Mouse (Mus musculus) midbrain, embryonic 13.5 days (tissue): ENCODE measurements at regions not wholly inside any gene's neighbourhood (a gene's known extent, or its start where the extent isn't known, plus 50 kb on each side); places are given as distances from the start of the nearest gene placed in this dataset.
"Not testable (repeated sequence)": the region's sequence is repeated elsewhere in the genome, so short reads cannot be mapped to it uniquely, and the experiment has no call there.

Experiments used
- ATAC-seq: fragments of 200-750 bp; cut with Nextera tagmentation; 2 replicates; pipeline ENCODE4 v1.8.0; 2017; ENCODE audit warnings: mild to moderate bottlenecking, moderate TSS enrichment, moderate library complexity
- H3K27ac ChIP-seq: fragments of 300-500 bp; sonication (generic); 2 replicates; pipeline ENCODE4 v1.5.1; 2015; ENCODE audit warnings: inconsistent platforms, mild to moderate bottlenecking, moderate library complexity
- H3K27me3 ChIP-seq: fragments of 300-500 bp; sonication (generic); 2 replicates; pipeline ENCODE4 v1.6.1; 2015; ENCODE audit warnings: mild to moderate bottlenecking, inconsistent platforms
- H3K36me3 ChIP-seq: fragments of 300-500 bp; sonication (generic); 2 replicates; pipeline ENCODE4 v1.6.1; 2015; ENCODE audit warnings: mild to moderate bottlenecking, inconsistent platforms
- H3K4me1 ChIP-seq: fragments of 300-500 bp; sonication (generic); replicated peaks from 2 replicates; pipeline ENCODE4 v1.6.1; 2015; ENCODE audit warnings: inconsistent platforms
- H3K4me2 ChIP-seq: fragments of 300-500 bp; sonication (generic); replicated peaks from 2 replicates; pipeline ENCODE4 v1.6.1; 2015; ENCODE audit warnings: moderate library complexity, mild to moderate bottlenecking, inconsistent platforms
- H3K4me3 ChIP-seq: fragments of 300-500 bp; sonication (generic); replicated peaks from 2 replicates; pipeline ENCODE4 v1.5.1; 2015; ENCODE audit warnings: mild to moderate bottlenecking, inconsistent platforms
- H3K9ac ChIP-seq: fragments of 300-500 bp; sonication (generic); replicated peaks from 2 replicates; pipeline ENCODE4 v1.6.1; 2015; ENCODE audit warnings: mild to moderate bottlenecking, inconsistent platforms
- H3K9me3 ChIP-seq: fragments of 300-500 bp; sonication (generic); 2 replicates; pipeline ENCODE4 v1.6.1; 2016; ENCODE audit warnings: mild to moderate bottlenecking, inconsistent platforms
- WGBS: fragments of 180-500 bp; shearing (Covaris S2); methylation state at CpG from one replicate; pipeline ENCODE4 v1.1.7; 2015; 5-methylcytosine and 5-hydroxymethylcytosine counted together

- H3K9ac ChIP-seq, H3K4me1 ChIP-seq, H3K4me2 ChIP-seq, H3K36me3 ChIP-seq, H3K9me3 ChIP-seq, H3K4me3 ChIP-seq, H3K27me3 ChIP-seq: not testable (repeated sequence)
- WGBS, result 24% methylated on average over 6 of the region's 6 CpGs
- peak overlapping the region; percentile 47 for H3K27ac ChIP-seq
- peak; percentile 85 for ATAC-seq
Observed at GRCm38 (mm10) chr12:67620137-67620910, 398.0 kb upstream of the Mdga2 start.

GRCm38 (mm10) chr12:67618252-67618651, 395.9 kb upstream of the Mdga2 start:
- H3K4me2 ChIP-seq, result no peak overlapping the region
- no peak for ATAC-seq
- H3K9me3 ChIP-seq, result no peaks in the 10 kb centered on the region
- H3K4me1 ChIP-seq, result peaks cover 10% of the 10 kb centered on the region; the same call in 1 of the 2 replicates
- H3K27ac ChIP-seq, result no peak overlapping the region
- H3K9ac ChIP-seq, result no peak overlapping the region
- WGBS, result 75% methylated on average over 6 of the region's 6 CpGs
- H3K27me3 ChIP-seq, result no peaks in the 10 kb centered on the region
- H3K4me3 ChIP-seq, result no peak overlapping the region
- H3K36me3 ChIP-seq, result no peaks in the 10 kb centered on the region

GRCm38 (mm10) chr12:67598927-67599326, 376.6 kb upstream of the Mdga2 start:
- Histone ChIP-seq H3K36me3 (no peaks in the 10 kb centered on the region), H3K4me3 (no peak overlapping the region), H3K27ac (no peak overlapping the region), H3K9me3 (no peaks in the 10 kb centered on the region), H3K4me2 (no peak overlapping the region), H3K9ac (no peak overlapping the region), H3K27me3 (no peaks in the 10 kb centered on the region), H3K4me1 (no peaks in the 10 kb centered on the region)
- 80% methylated on average over 3 of the region's 3 CpGs for WGBS
- no peak for ATAC-seq
